Mouse (Mus musculus): ENCODE results near the gene Adamtsl5. TPM values are rescaled to one million over a fixed set of nuclear protein-coding genes. Genes with fewer than 3 reads are reported as not detected.
A peak's percentile ranks its signal among the peaks of the same experiment; 100 is the strongest.

Adamtsl5 gene
- polyA plus RNA-seq, 1 experiment from 2014 or later = 5.3 TPM

DNA sequence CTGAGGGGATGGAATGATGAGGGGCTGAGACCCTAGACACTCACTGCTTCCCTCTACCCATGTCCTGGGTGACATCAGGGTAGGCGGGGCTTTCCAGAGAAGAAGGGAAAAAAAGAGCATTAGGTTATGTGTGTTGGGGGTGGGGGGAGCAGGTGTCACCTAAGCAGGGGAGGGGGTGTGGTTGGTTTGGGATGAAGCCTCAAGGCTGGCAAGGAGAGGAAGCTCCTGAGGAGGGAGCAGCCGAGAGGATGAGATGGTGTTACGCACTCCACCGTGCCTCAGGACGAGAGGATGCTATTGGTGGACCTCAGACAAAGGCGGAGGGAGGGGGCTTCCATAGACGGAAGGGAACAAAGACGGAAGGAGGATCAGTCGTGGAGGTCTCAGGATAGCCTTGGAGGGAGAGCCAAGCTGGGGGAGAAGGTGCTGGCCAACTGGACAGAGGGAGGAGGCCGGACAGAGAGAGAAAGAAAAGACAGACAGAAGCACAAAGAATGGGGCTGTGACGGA is 47.5 kb downstream of the Adamtsl5 start:
- Histone ChIP-seq H3K4me2 (no peak overlapping the region), H3K4me3 (no peak overlapping the region), H3K9me3 (replicated peaks) (no peaks in the 10 kb centered on the region), H3K27me3 (replicated peaks) (peaks cover 88% of the 10 kb centered on the region), H3K27ac (ENCODE audit: poor library complexity, severe bottlenecking) (no peak overlapping the region), H3K9ac (no peak overlapping the region), H3K36me3 (no peaks in the 10 kb centered on the region), H3K4me1 (replicated peaks) (peaks cover 22% of the 10 kb centered on the region)
- WGBS = 32% methylated on average over 11 of the region's 11 CpGs
- ATAC-seq (ENCODE audit: insufficient number of reproducible peaks, low FRiP score) = no peak

DNA sequence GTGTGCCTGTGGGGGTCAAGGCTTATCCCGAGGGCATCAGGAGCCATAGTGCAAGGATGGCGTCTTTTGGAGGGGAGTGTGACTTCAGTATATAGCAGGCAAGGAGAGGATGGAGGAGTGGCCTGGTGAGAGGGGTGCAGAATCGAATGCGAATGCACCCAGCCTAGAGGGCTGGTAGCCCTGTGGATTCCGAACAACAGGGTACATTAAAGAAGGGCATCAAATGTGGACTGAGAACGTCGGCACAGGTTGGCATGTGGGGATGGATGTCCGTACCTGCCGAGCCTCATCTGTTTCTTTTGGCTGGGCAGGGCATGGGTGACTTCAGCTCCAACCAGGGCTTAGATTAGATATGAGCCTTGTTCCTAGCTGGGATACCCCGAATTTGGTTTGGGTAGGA is 48.4 kb downstream of the Adamtsl5 start:
- no peak overlapping the region for H3K9ac ChIP-seq
- no peak for ATAC-seq (ENCODE audit: insufficient number of reproducible peaks, low FRiP score)
- no peak overlapping the region for H3K4me3 ChIP-seq
- peaks cover 79% of the 10 kb centered on the region for H3K27me3 ChIP-seq (replicated peaks)
- H3K4me1 ChIP-seq (replicated peaks) = peaks cover 27% of the 10 kb centered on the region
- H3K27ac ChIP-seq (ENCODE audit: poor library complexity, severe bottlenecking) = no peak overlapping the region
- H3K9me3 ChIP-seq (replicated peaks) = no peaks in the 10 kb centered on the region
- peaks cover 3% of the 10 kb centered on the region for H3K36me3 ChIP-seq
- WGBS = 46% methylated on average over 10 of the region's 10 CpGs
- H3K4me2 ChIP-seq = no peak overlapping the region

DNA sequence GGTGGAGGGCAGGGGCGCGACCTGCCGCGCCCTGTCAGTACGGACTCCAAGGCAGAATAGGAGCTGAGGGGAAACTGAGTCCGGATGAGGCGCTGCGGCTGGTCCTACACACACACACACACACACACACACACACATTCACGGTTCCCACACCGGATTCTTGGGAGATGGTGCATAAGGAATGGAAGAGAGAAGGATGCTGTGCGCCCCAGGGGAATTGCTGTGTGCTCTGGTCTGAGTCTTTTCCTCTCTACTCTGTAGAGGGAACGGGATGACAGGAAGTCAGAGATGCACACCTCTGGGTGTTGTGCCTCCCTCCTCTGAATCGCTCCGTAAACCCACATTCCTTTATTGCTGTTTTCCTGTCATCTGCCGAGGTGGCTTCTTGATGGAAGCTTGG is 48.9 kb downstream of the Adamtsl5 start:
- H3K36me3 ChIP-seq = peaks cover 8% of the 10 kb centered on the region
- H3K4me1 ChIP-seq (replicated peaks) = peaks cover 30% of the 10 kb centered on the region
- no peak overlapping the region for H3K9ac ChIP-seq
- H3K27ac ChIP-seq (ENCODE audit: poor library complexity, severe bottlenecking) = no peak overlapping the region
- no peak overlapping the region; the same call in 1 of the 2 replicates for H3K4me2 ChIP-seq
- 8% methylated on average over 15 of the region's 15 CpGs for WGBS
- peaks cover 74% of the 10 kb centered on the region for H3K27me3 ChIP-seq (replicated peaks)
- no peak for ATAC-seq (ENCODE audit: insufficient number of reproducible peaks, low FRiP score)
- H3K4me3 ChIP-seq = no peak overlapping the region
- H3K9me3 ChIP-seq (replicated peaks) = no peaks in the 10 kb centered on the region

DNA sequence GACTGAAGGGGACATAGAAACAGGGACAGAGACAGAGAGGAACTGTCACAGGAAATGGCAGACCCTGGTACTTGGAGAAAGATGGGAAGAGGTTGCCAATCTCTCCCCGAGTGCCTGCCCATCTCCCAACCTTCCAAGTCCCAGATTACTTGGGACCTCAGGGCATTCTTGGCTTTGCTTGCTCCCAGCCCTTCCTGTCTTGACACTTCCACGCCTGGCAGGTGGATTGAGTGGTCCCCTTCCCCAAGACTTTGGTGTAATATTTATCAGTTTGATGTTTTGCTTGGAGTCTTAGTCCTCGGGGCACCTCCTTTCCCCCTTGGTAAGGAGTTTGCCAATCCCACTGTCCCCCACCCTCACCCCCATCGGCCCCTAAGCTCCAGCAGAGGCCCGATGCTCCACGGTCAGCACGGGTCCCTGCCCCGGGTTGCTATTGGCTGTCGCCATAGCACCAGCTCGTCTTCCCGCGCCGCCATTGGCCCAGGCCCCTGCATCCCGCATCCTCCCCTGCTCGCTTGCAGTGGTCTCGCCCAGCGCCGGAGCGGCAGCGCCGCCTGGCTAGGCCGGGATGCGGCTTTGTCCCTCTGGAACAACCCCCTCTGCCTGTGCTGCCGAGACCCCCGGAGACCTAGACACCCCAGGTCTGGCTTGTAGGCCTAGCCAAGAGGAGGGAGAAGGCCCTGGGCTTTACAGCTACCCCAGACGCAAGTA is 49.5 kb downstream of the Adamtsl5 start:
- ATAC-seq (ENCODE audit: insufficient number of reproducible peaks, low FRiP score) = no peak
- 6% methylated on average over 26 of the region's 26 CpGs for WGBS

DNA sequence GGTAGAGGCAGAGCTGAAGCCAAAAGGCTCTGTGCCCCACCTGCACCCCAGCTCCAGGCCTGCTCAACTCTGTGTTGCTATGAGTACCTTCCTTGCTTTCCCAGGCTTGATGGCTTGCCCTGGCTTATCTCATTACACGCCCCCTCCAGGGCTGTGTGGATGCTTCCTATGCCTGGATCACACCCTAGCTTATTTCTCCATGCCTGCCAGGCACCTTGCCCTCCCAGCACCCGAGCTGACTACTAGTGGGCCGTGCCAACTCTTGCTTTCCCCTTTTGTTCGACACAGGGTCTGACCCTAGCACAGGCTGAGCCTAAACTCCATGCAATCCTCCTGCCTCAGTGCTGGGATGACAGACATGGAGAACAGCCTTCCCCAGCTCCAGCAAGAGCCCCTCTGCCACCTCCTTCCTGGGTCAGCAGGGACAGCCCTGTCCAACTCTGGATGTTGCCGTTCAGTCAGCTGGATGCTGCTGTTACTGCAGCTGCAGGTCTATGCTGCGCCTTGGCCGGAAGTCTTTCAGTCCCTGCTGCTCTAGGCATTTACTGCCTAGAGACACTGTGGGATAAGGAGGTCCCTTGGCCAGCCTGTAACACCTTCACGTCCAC is 50.6 kb downstream of the Adamtsl5 start:
- Histone ChIP-seq H3K9ac (peak overlapping the region; percentile 23; the same call in 1 of the 2 replicates), H3K27me3 (replicated peaks) (peaks cover 64% of the 10 kb centered on the region), H3K4me1 (replicated peaks) (peaks cover 42% of the 10 kb centered on the region), H3K4me2 (no peak overlapping the region), H3K9me3 (replicated peaks) (no peaks in the 10 kb centered on the region), H3K4me3 (no peak overlapping the region), H3K27ac (ENCODE audit: poor library complexity, severe bottlenecking) (no peak overlapping the region), H3K36me3 (peaks cover 21% of the 10 kb centered on the region)
- no peak for ATAC-seq (ENCODE audit: insufficient number of reproducible peaks, low FRiP score)
- 66% methylated on average over 8 of the region's 8 CpGs for WGBS

More for the DNA sequence above, 49.5 kb downstream of the Adamtsl5 start:
- no peak overlapping the region for H3K27ac ChIP-seq (ENCODE audit: poor library complexity, severe bottlenecking)
- peaks cover 36% of the 10 kb centered on the region for H3K4me1 ChIP-seq (replicated peaks)
- no peaks in the 10 kb centered on the region for H3K9me3 ChIP-seq (replicated peaks)
- H3K4me3 ChIP-seq = no peak overlapping the region
- peaks cover 14% of the 10 kb centered on the region for H3K36me3 ChIP-seq
- no peak overlapping the region for H3K9ac ChIP-seq
- no peak overlapping the region; the same call in 1 of the 2 replicates for H3K4me2 ChIP-seq
- peaks cover 68% of the 10 kb centered on the region for H3K27me3 ChIP-seq (replicated peaks)

DNA sequence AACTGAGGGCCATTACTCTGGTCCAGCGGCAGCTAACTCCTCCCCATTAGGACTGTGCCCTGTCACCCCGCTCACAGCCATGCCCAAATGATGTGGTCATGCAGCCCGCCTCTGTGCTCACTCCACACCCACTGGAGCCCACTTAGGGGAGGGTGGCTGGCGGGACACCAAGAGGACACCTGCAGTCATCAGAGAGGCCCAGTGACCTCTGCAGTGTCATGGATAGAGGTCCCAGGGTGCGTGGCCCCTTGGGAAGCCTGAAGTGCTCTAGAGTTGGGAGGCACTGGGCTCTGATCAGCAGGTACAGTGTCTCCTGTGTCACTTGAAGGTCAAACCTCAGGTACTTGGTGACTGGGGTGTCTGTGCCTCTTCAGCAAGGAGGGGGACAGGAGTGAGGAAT is 51.4 kb downstream of the Adamtsl5 start:
- Histone ChIP-seq H3K4me1 (replicated peaks) (peaks cover 34% of the 10 kb centered on the region), H3K27me3 (replicated peaks) (peaks cover 56% of the 10 kb centered on the region), H3K9ac (peak overlapping the region; percentile 37; the same call in 1 of the 2 replicates), H3K9me3 (replicated peaks) (no peaks in the 10 kb centered on the region), H3K36me3 (peaks cover 21% of the 10 kb centered on the region), H3K4me3 (no peak overlapping the region), H3K27ac (ENCODE audit: poor library complexity, severe bottlenecking) (no peak overlapping the region), H3K4me2 (no peak overlapping the region)
- WGBS = 84% methylated on average over 5 of the region's 5 CpGs
- no peak for ATAC-seq (ENCODE audit: insufficient number of reproducible peaks, low FRiP score)

DNA sequence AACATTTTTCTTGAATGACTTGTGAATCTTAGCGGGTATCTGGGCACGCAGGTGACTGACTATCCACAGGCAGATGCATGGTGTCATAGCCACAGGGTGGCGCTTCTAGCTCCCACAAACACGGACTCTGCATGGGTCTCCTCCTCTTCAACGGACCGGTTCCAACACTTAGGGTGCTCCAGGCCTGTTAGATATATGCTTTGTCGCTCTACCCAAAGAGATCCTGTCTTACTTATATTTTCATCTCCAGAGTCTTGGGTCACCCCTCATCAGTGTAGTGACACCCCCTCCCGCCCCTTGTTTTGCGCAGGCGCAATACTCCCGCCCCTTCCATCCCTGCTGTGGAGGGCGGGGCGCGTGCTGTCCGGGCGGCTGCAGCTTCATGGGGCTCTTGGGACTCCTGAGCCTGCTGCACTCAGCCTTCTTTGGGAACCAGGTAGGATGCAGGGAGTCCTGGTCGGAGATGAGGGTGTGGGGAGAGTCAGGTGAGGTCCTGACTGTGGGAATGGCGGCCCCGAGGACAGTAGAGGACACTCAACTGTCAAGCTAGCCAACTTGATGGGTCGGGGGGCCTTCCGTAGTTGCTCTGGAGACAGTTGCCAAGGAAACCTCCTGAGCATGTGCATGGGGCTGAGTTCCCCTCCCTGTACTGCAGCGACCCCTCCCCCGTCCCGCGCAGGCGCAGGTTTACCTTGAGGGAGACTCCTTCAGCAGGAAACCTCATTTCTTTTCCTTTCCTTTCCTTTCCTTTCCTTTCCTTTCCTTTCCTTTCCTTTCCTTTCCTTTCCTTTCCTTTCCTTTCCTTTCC is 52.4 kb downstream of the Adamtsl5 start, which contains the start of gene Apc2:
Apc2 (plus strand) TSS at position 360 of the 808 bp plus-strand sequence.
- peak within 1 kb of the TSS; percentile 83 for H3K4me2 ChIP-seq
- peak within 1 kb of the TSS; percentile 74 for H3K9ac ChIP-seq
- H3K36me3 ChIP-seq = peaks cover 21% of the 10 kb centered on the region
- 1% methylated on average over 26 of the region's 26 CpGs for WGBS
- no peaks in the 10 kb centered on the region for H3K9me3 ChIP-seq (replicated peaks)
- peak within 1 kb of the TSS; percentile 48 for H3K4me3 ChIP-seq
- peak; percentile 43; the same call in 1 of the 2 replicates for ATAC-seq (ENCODE audit: insufficient number of reproducible peaks, low FRiP score)
- no peak within 1 kb of the TSS for H3K27ac ChIP-seq (ENCODE audit: poor library complexity, severe bottlenecking)
- H3K4me1 ChIP-seq (replicated peaks) = peaks cover 34% of the 10 kb centered on the region
- H3K27me3 ChIP-seq (replicated peaks) = peaks cover 46% of the 10 kb centered on the region

DNA sequence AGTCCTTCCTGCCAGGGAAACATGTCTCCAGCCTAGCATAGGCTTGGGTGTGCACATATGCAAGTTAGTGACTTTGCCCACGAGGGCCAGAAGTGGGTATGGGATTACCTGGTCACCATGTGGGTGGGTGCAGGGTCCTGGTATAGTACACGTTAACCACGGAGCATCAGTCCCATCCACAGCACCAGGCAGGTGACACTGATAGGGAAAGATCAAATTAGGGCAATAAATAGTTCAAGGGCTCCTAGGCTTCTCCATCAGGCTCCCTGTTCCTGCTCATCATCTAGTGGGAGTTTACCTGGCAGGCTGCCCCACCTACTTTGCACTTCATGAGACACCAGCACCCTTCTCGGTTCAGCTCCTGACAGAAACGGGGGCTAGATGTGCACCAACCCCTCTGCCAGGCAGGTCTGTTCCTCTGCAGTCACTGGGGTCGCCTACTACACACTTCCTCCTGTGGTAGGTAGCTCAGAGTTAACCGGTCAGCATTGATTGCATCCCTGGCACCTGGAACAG is 53.4 kb downstream of the Adamtsl5 start:
- no peaks in the 10 kb centered on the region for H3K9me3 ChIP-seq (replicated peaks)
- no peak overlapping the region for H3K27ac ChIP-seq (ENCODE audit: poor library complexity, severe bottlenecking)
- 39% methylated on average over 7 of the region's 7 CpGs for WGBS
- peak overlapping the region; percentile 83; the same call in 1 of the 2 replicates for H3K4me2 ChIP-seq
- no peak for ATAC-seq (ENCODE audit: insufficient number of reproducible peaks, low FRiP score)
- peaks cover 34% of the 10 kb centered on the region for H3K4me1 ChIP-seq (replicated peaks)
- 0 out of 2 replicates have a peak overlapping the region, but pooled peaks have one; percentile 92 for H3K9ac ChIP-seq
- H3K27me3 ChIP-seq (replicated peaks) = peaks cover 36% of the 10 kb centered on the region
- peaks cover 21% of the 10 kb centered on the region for H3K36me3 ChIP-seq
- H3K4me3 ChIP-seq = no peak overlapping the region

DNA sequence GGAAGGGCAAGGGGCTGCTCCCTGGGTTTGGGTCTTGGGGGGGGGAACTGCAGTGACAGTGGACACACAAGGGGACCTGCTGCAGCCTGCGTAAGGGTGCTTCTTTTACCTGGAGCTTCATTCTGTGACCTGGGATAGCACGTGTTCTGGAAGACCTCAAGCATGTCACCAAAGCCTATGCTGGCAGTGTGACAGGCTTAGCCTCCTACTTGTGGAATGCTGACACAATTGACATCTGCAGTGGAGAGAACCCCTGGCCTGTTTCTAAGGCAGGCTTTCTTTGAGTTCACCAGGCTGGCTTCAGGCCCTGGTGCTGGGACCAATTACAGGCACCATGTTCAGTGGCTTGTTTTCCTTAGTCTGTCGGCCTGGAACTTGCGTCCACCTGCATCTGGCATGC is 53.9 kb downstream of the Adamtsl5 start:
- Histone ChIP-seq H3K27me3 (replicated peaks) (peaks cover 30% of the 10 kb centered on the region), H3K9me3 (replicated peaks) (no peaks in the 10 kb centered on the region), H3K4me2 (peak overlapping the region; percentile 6; the same call in 1 of the 2 replicates), H3K4me3 (peak overlapping the region; percentile 80; the same call in 1 of the 2 replicates), H3K27ac (ENCODE audit: poor library complexity, severe bottlenecking) (no peak overlapping the region), H3K9ac (peak overlapping the region; percentile 92; the same call in 1 of the 2 replicates), H3K4me1 (replicated peaks) (peaks cover 34% of the 10 kb centered on the region), H3K36me3 (peaks cover 21% of the 10 kb centered on the region)
- 67% methylated on average over 4 of the region's 4 CpGs for WGBS
- no peak for ATAC-seq (ENCODE audit: insufficient number of reproducible peaks, low FRiP score)

DNA sequence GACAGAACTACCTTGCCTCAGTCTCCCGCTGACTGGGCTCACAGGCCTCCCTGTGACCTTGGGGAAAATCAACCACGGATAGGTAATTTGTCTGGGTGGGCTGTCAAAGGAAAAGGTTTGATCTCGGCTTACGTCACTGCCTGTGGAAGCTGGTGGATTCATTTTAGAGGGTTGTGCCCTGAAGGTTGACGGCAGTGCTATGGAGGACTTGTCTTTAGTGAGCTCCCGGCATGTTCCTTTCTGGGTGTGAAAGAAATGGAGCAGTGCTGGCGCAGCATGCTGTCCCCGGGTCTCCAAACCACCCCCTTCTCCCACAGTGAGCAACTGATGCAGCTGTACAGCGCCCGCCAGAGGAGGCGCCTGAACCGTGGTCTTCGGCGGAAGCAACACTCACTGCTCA is 54.9 kb downstream of the Adamtsl5 start:
- H3K4me2 ChIP-seq = peak overlapping the region; percentile 99
- H3K9ac ChIP-seq = peak overlapping the region; percentile 92
- H3K36me3 ChIP-seq = peaks cover 30% of the 10 kb centered on the region
- WGBS = 33% methylated on average over 14 of the region's 14 CpGs
- peaks cover 34% of the 10 kb centered on the region for H3K4me1 ChIP-seq (replicated peaks)
- no peaks in the 10 kb centered on the region for H3K9me3 ChIP-seq (replicated peaks)
- peaks cover 21% of the 10 kb centered on the region for H3K27me3 ChIP-seq (replicated peaks)
- H3K27ac ChIP-seq (ENCODE audit: poor library complexity, severe bottlenecking) = peak overlapping the region; percentile 82
- H3K4me3 ChIP-seq = peak overlapping the region; percentile 80
- no peak for ATAC-seq (ENCODE audit: insufficient number of reproducible peaks, low FRiP score)

Measured in heart, embryonic 12.5 days (tissue).